Mouse (Mus musculus) neural tube, embryonic 13.5 days (tissue): ENCODE measurements around the gene Krtap9-3. TPM values are rescaled to one million over a fixed set of nuclear protein-coding genes. Genes with fewer than 3 reads are reported as not detected.

Experiments used
- ATAC-seq: fragments of 200-750 bp; cut with Nextera tagmentation; 2 replicates; pipeline ENCODE4 v1.8.0; 2017; ENCODE audit warnings: low read depth, mild to moderate bottlenecking, moderate TSS enrichment, moderate library complexity
- H3K27ac ChIP-seq: fragments of 300-500 bp; sonication (generic); replicated peaks from 2 replicates; pipeline ENCODE4 v1.5.1; 2015; ENCODE audit warnings: moderate library complexity, mild to moderate bottlenecking, inconsistent platforms
- H3K27me3 ChIP-seq: fragments of 300-500 bp; sonication (generic); 2 replicates; pipeline ENCODE4 v1.6.1; 2015; ENCODE audit warnings: mild to moderate bottlenecking, inconsistent platforms
- H3K36me3 ChIP-seq: fragments of 300-500 bp; sonication (generic); 2 replicates; pipeline ENCODE4 v1.6.1; 2015; ENCODE audit warnings: mild to moderate bottlenecking, inconsistent platforms
- H3K4me1 ChIP-seq: fragments of 300-500 bp; sonication (generic); replicated peaks from 2 replicates; pipeline ENCODE4 v1.6.1; 2015; ENCODE audit warnings: inconsistent platforms
- H3K4me2 ChIP-seq: fragments of 300-500 bp; sonication (generic); 2 replicates; pipeline ENCODE4 v1.6.1; 2015; ENCODE audit warnings: inconsistent platforms, mild to moderate bottlenecking, moderate library complexity
- H3K4me3 ChIP-seq: fragments of 300-500 bp; sonication (generic); 2 replicates; pipeline ENCODE4 v1.5.1; 2015; ENCODE audit warnings: mild to moderate bottlenecking, inconsistent platforms
- H3K9ac ChIP-seq: fragments of 300-500 bp; sonication (generic); 2 replicates; pipeline ENCODE4 v1.6.1; 2015; ENCODE audit warnings: moderate library complexity, mild to moderate bottlenecking, inconsistent platforms
- H3K9me3 ChIP-seq: fragments of 300-500 bp; sonication (generic); 2 replicates; pipeline ENCODE4 v1.6.1; 2016; ENCODE audit warnings: inconsistent platforms
- WGBS: fragments of 180-500 bp; shearing (Covaris S2); methylation state at CpG from one replicate; pipeline ENCODE4 v1.1.7; 2015; 5-methylcytosine and 5-hydroxymethylcytosine counted together
- polyA plus RNA-seq: library from polyadenylated mRNA; unstranded; fragments of >200 nt; fragmentation: Nextera tagmentation; extraction: Ambion mirVana; gene quantifications from 2 replicates; pipeline ENCODE4 v1.2.1, GENCODE M21; 2015

Krtap9-3 gene
- polyA plus RNA-seq, 1 experiment from 2014 or later: not detected

DNA sequence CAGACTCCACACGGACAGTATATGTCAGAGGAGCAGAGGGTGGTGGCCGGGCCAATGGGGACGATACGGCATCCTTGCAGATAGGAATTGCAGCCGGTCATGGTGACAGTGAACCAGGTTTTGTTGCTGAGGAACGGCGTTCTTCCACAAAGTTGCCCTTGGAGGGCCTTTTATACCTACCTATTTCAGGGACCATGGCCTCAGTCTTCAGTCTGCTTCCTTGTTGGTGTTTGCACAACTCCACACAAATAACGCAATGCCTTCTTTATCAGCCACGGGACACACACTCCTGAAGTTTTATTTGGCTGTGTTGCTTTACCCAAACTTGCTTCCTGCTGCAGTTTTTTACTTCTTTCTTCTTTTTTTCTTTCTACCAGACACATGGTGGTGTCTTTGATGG lies 38.5 kb downstream of the Krtap9-3 start, which contains the start of gene Gm11939:
Gene Gm11939 (minus strand): TSS at position 101 of the 400 bp plus-strand sequence.
- ATAC-seq: no peak
- WGBS: 95% methylated on average over 9 of the region's 9 CpGs
- no peak within 1 kb of the TSS for H3K4me3 ChIP-seq
- no peaks in the 10 kb centered on the region for H3K9me3 ChIP-seq
- no peak within 1 kb of the TSS for H3K9ac ChIP-seq
- H3K4me1 ChIP-seq: no peaks in the 10 kb centered on the region
- no peaks in the 10 kb centered on the region for H3K36me3 ChIP-seq
- no peak within 1 kb of the TSS for H3K4me2 ChIP-seq
- no peaks in the 10 kb centered on the region for H3K27me3 ChIP-seq
- no peak within 1 kb of the TSS for H3K27ac ChIP-seq

DNA sequence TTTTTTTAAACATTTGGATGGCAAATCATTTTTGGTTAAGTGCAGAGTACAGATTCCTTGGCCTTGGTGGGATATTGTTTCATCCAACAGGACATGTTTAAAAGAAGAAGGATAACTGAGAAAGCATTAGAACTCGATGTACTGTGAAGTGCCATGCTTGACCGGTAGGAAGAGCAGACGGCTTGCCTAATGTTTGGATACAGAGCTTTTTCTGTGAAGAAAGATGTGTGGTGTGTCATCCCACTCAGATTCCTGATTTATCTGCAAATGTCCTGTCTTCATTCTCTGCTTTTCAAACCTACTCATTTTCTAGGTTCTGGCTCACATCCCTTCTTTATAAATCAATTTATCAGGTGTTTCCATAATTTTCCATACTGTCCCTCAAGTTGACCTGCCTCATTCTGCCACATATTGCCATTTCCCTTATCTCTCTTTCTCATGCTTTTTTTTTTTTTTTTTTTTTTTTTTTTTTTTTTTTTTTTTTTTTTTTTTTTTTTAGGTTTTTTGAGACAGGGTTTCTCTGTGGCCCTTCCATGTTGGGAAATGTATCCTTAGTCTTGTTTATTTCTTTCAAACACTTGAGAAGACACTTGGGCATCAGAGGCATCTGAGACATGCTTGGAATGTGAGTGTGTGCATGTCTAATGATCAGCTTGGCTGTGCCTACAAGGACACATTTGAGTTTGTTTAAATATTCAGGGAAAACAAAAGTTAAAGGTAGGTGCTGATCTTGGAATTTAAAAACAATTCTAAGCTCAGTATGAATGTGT lies 39.7 kb downstream of the Krtap9-3 start:
- Histone ChIP-seq H3K36me3 (no peaks in the 10 kb centered on the region), H3K4me2 (no peak overlapping the region), H3K4me3 (no peak overlapping the region), H3K4me1 (no peaks in the 10 kb centered on the region), H3K27ac (no peak overlapping the region), H3K27me3 (no peaks in the 10 kb centered on the region), H3K9me3 (no peaks in the 10 kb centered on the region), H3K9ac (no peak overlapping the region)
- WGBS: 92% methylated on average over 3 of the region's 3 CpGs
- no peak for ATAC-seq

DNA sequence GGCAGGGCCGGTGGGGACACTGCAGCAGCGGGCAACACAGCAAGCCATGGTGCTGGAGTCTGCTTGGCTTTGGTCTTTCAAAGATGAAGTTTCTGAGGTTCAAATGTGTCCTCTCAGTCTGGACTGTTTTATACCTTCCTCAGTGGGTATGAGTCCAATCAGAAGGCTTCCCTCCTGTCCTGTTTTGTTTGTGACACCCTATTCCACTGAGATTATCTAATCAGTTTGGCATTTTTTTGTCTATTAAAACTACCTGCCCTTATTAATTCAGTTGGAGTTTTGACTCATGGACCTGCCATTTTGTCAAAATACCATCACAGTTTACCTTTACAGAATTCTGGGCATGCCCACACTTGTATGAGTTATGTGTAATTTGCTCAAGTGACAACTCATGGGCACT lies 41.2 kb downstream of the Krtap9-3 start, which contains the start of gene Krtap3-2:
Gene Krtap3-2 (minus strand): TSS at position 101 of the 400 bp plus-strand sequence.
- Histone ChIP-seq H3K27ac (no peak within 1 kb of the TSS), H3K4me3 (no peak within 1 kb of the TSS), H3K4me1 (no peaks in the 10 kb centered on the region), H3K4me2 (no peak within 1 kb of the TSS), H3K36me3 (no peaks in the 10 kb centered on the region), H3K9me3 (no peaks in the 10 kb centered on the region), H3K9ac (no peak within 1 kb of the TSS), H3K27me3 (no peaks in the 10 kb centered on the region)
- WGBS: 78% methylated on average over 2 of the region's 2 CpGs
- no peak for ATAC-seq

DNA sequence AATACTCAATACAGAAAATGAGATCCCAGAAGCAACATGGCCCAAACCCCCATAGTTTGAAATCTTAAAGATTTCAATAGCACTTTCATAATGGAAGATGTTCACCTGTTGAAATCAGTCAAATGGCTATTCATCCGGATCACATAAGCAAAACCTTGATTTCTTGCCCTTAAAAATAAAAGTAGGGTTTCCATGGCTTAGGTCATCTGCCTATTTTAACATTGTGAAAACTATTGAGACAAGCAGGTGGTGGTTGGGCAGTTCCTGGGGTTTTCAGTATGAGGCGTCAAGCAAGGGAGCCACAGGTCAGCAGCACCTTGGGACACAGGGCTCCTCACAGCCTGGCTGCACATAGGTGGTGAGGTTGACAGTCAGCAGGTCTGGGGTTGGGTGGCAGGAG lies 41.7 kb downstream of the Krtap9-3 start:
- no peaks in the 10 kb centered on the region for H3K9me3 ChIP-seq
- no peaks in the 10 kb centered on the region for H3K4me1 ChIP-seq
- no peak overlapping the region for H3K27ac ChIP-seq
- H3K27me3 ChIP-seq: no peaks in the 10 kb centered on the region
- no peak overlapping the region for H3K9ac ChIP-seq
- H3K4me2 ChIP-seq: no peak overlapping the region
- H3K4me3 ChIP-seq: no peak overlapping the region
- WGBS: 92% methylated on average over 2 of the region's 2 CpGs
- ATAC-seq: no peak
- no peaks in the 10 kb centered on the region for H3K36me3 ChIP-seq

DNA sequence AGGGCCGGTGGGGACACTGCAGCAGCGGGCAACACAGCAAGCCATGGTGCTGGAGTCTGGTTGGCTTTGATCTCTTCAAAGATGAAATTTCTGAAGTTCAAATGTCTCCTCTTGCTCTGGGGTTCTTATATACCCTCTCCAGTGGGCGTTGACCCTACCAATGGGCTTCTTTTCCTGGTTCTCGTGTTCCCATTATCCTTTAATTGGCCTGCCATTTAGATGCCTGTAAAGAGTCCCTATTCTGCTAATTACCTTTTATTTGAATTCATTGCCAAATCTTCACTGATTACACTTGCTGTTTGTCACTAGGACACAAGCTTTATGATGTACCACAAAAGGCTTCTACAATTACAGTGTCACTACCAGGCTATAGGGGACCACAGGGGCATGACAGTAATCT lies 47.1 kb downstream of the Krtap9-3 start, which contains the start of gene Krtap3-3:
Gene Krtap3-3 (minus strand): TSS at position 101 of the 400 bp plus-strand sequence.
- ATAC-seq: no peak
- WGBS: 45% methylated on average over 4 of the region's 4 CpGs
- Histone ChIP-seq H3K27me3 (no peaks in the 10 kb centered on the region), H3K4me3 (no peak within 1 kb of the TSS), H3K27ac (no peak within 1 kb of the TSS), H3K4me1 (no peaks in the 10 kb centered on the region), H3K9me3 (no peaks in the 10 kb centered on the region), H3K9ac (no peak within 1 kb of the TSS), H3K4me2 (no peak within 1 kb of the TSS), H3K36me3 (no peaks in the 10 kb centered on the region)

DNA sequence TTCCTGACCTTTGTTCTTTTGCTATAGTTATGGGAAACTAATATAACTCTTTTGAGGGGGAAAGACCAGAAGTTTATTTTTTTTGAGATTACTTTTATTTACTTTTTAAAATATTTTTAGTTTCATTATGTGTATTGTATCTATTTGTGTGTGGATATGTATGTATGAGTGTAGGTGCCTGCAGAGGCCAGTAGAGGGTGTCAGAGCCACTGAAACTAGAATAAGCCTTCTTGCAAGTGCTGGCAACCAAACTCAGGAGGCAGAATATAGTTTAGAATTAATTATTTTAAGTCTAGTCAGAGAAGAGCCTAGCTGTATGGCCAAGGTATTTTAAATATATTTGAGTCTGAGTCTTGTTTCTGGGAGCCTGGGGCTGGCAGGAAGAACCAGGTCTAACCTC lies 50.0 kb downstream of the Krtap9-3 start:
- Histone ChIP-seq H3K27ac (no peak overlapping the region), H3K9me3 (no peaks in the 10 kb centered on the region), H3K27me3 (no peaks in the 10 kb centered on the region; the same call in 1 of the 2 replicates), H3K4me2 (no peak overlapping the region), H3K4me1 (no peaks in the 10 kb centered on the region), H3K4me3 (no peak overlapping the region), H3K36me3 (no peaks in the 10 kb centered on the region), H3K9ac (no peak overlapping the region)
- ATAC-seq: no peak

Other genes starting within 250 kb of the Krtap9-3 start
- gene Krt27, start 247.0 kb downstream of the Krtap9-3 start, polyA plus RNA-seq: 0.25 and 0.32 TPM in 2 replicates
- 0.89 TPM in 1 of 2 replicates, not detected in the other for gene Krt28, start 223.2 kb downstream of the Krtap9-3 start, polyA plus RNA-seq
- gene Krt10, start 208.7 kb downstream of the Krtap9-3 start, polyA plus RNA-seq: 33.6 and 35.6 TPM in 2 replicates
- 0.13 TPM in 1 of 2 replicates, not detected in the other for gene Krt12, start 175.8 kb downstream of the Krtap9-3 start, polyA plus RNA-seq
- gene Krt20, start 160.0 kb downstream of the Krtap9-3 start, polyA plus RNA-seq: 0.42 TPM in 1 of 2 replicates, not detected in the other
- 0.19 TPM in 1 of 2 replicates, not detected in the other for gene Krt23, start 105.0 kb downstream of the Krtap9-3 start, polyA plus RNA-seq
- not detected in 2 replicates for gene Krt39, start 76.8 kb downstream of the Krtap9-3 start, polyA plus RNA-seq
- not detected in 2 replicates for gene Krt40, start 54.9 kb downstream of the Krtap9-3 start, polyA plus RNA-seq
- not detected in 2 replicates for gene Krtap3-3, start 47.2 kb downstream of the Krtap9-3 start, polyA plus RNA-seq
- not detected in 2 replicates for gene Krtap3-2, start 41.3 kb downstream of the Krtap9-3 start, polyA plus RNA-seq
- not detected in 2 replicates for gene Gm11939, start 38.6 kb downstream of the Krtap9-3 start, polyA plus RNA-seq
- not detected in 2 replicates for gene Krtap3-1, start 31.5 kb downstream of the Krtap9-3 start, polyA plus RNA-seq
- not detected in 2 replicates for gene Krtap1-5, start 17.1 kb downstream of the Krtap9-3 start, polyA plus RNA-seq
- gene Krtap1-4, start 14.5 kb downstream of the Krtap9-3 start, polyA plus RNA-seq: not detected in 2 replicates
- not detected in 2 replicates for gene Krtap1-3, start 6.8 kb downstream of the Krtap9-3 start, polyA plus RNA-seq
- gene Gm11938, start 5.2 kb upstream of the Krtap9-3 start, polyA plus RNA-seq: not detected in 2 replicates
- not detected in 2 replicates for gene Gm11937, start 12.1 kb upstream of the Krtap9-3 start, polyA plus RNA-seq
- gene Krtap2-4, start 16.7 kb upstream of the Krtap9-3 start, polyA plus RNA-seq: not detected in 2 replicates
- not detected in 2 replicates for gene Gm11562, start 22.3 kb upstream of the Krtap9-3 start, polyA plus RNA-seq
- gene Krtap4-1, start 30.1 kb upstream of the Krtap9-3 start, polyA plus RNA-seq: not detected in 2 replicates
- not detected in 2 replicates for gene Krtap4-2, start 37.0 kb upstream of the Krtap9-3 start, polyA plus RNA-seq
- gene Krtap4-7, start 46.0 kb upstream of the Krtap9-3 start, polyA plus RNA-seq: not detected in 2 replicates
- gene Gm11555, start 52.1 kb upstream of the Krtap9-3 start, polyA plus RNA-seq: not detected in 2 replicates
- not detected in 2 replicates for gene Gm11563, start 60.9 kb upstream of the Krtap9-3 start, polyA plus RNA-seq
- gene Krtap4-6, start 67.9 kb upstream of the Krtap9-3 start, polyA plus RNA-seq: not detected in 2 replicates
- not detected in 2 replicates for gene Gm14190, start 92.6 kb upstream of the Krtap9-3 start, polyA plus RNA-seq
- gene Gm14180, start 136.2 kb upstream of the Krtap9-3 start, polyA plus RNA-seq: not detected in 2 replicates
- gene Gm11595, start 174.8 kb upstream of the Krtap9-3 start, polyA plus RNA-seq: not detected in 2 replicates
- gene Krtap4-8, start 182.6 kb upstream of the Krtap9-3 start, polyA plus RNA-seq: not detected in 2 replicates
- not detected in 2 replicates for gene Krtap4-9, start 187.1 kb upstream of the Krtap9-3 start, polyA plus RNA-seq
- gene Gm11596, start 195.4 kb upstream of the Krtap9-3 start, polyA plus RNA-seq: not detected in 2 replicates
- not detected in 2 replicates for gene Gm11569, start 200.8 kb upstream of the Krtap9-3 start, polyA plus RNA-seq
- gene Gm11554, start 206.3 kb upstream of the Krtap9-3 start, polyA plus RNA-seq: not detected in 2 replicates
- not detected in 2 replicates for gene Krtap4-13, start 211.8 kb upstream of the Krtap9-3 start, polyA plus RNA-seq
- not detected in 2 replicates for gene Gm11564, start 217.6 kb upstream of the Krtap9-3 start, polyA plus RNA-seq
- gene 2300003K06Rik, start 240.0 kb upstream of the Krtap9-3 start, polyA plus RNA-seq: not detected in 2 replicates